Mouse (Mus musculus) MEL-GATA-1-ER (cell line): ENCODE data around the gene Cd46.

ENCODE experiments used
- DNase-seq: peaks from one replicate; pipeline ENCODE4 v3.0.0-alpha.2; 2012; ENCODE audit warnings: low read depth; ENCODE audit errors: extremely low read depth

Gene Cd46

DNA sequence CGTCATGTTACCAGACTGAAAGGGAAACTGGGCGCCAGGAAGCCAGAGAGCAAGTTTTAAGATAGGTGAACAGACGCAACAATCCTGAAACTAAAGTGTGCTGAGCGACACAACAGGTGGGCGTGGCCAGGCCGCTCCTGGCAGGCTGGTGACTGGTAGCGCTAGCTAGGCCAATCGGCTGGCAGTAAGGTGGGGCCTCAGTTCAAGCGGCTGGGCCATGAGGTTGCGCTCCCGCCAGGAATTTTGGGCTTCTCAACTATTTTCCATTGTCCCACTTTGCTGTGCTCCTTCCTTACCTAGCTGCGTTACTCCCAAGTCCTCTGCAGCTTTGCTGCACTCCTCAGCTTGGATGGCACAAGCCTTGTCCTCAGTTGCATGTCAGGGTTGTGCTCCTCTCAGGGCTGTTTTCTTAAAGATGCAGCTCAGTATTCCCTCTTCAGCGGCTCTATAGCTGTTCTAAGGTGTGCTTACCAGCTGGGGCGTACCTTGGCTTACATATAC, at the start of gene Cd46:
TSS of gene Cd46 (minus strand) at position 30 of the 501 bp plus-strand sequence.
- peak; percentile 92 for DNase-seq

GRCm38 (mm10) chr1:195132070-195132469, 40.0 kb upstream of the Cd46 start:
- peak; percentile 24 for DNase-seq

GRCm38 (mm10) chr1:195131675-195132015, 39.6 kb upstream of the Cd46 start:
- no peak for DNase-seq

- DNase-seq = peak; percentile 96
Measured at GRCm38 (mm10) chr1:195130953-195131674, 39.1 kb upstream of the Cd46 start, which contains the start of gene Cr1l. Gene Cr1l, minus strand, starts transcription at chr1:195131586.

DNA sequence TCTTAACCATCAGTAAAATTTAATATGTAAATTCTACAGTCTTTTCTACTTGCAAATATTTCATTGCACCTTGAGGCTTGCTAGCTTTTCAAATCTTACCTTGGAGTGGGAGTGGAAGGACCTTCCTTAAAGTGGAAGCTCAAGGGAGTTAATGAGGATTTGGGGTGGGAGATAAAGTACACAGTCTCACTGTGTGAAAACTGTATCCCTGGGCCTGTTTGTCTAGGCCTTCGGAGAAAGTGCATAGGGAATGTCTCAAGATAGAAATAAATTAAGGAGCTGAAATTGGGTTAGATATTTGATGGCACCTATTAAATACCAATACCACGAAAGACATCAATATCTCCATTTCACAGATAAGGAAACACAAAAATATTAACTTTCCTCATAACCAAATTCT, 38.4 kb upstream of the Cd46 start:
- DNase-seq = peak; percentile 46

GRCm38 (mm10) chr1:195129867-195130266, 37.8 kb upstream of the Cd46 start:
- peak; percentile 26 for DNase-seq

DNA sequence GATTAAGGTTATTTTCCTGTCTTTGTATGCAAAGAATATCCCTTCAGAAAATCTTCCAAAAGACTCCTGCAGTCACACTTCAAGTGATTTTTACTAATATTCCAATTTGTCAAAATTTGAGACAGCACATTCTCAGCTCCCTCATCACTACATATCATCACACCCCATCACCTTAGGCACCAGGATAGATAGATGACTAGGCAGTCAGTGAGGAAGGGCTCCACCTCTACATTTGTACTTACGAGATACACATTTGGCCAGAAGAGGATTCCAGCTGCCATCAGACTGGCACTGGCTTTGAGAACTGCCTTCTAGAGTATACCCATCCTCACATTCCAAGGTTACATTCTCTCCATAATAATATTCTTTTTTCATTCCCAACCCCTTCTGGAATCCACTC, 22.4 kb upstream of the Cd46 start:
- no peak for DNase-seq

- DNase-seq = no peak
Measured at GRCm38 (mm10) chr1:195113621-195114020, 21.6 kb upstream of the Cd46 start.

GRCm38 (mm10) chr1:195100693-195101092, 8.6 kb upstream of the Cd46 start:
- no peak for DNase-seq

GRCm38 (mm10) chr1:195098004-195098403, 6.0 kb upstream of the Cd46 start:
- DNase-seq = no peak

- no peak for DNase-seq
Measured at GRCm38 (mm10) chr1:195091699-195092219, 290 bp downstream of the Cd46 start.

DNA sequence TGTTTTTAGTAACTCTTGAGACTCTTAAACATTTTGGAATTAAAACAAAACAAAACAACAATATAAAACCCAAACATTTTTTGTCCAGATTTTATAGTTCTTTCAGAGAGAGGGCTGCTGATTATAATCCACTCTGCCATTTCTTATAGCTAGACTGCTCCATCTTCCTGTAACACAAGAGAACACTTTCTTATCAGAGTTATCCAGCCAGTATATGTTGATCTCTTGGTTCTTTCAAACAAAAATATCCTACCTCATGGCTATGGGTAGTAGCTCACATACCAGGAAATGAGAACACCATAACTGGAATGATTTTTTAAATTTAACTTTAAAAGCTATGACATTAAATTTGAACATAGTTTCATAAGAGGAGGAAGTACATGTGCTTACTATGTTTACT, 9.9 kb downstream of the Cd46 start:
- no peak for DNase-seq

DNA sequence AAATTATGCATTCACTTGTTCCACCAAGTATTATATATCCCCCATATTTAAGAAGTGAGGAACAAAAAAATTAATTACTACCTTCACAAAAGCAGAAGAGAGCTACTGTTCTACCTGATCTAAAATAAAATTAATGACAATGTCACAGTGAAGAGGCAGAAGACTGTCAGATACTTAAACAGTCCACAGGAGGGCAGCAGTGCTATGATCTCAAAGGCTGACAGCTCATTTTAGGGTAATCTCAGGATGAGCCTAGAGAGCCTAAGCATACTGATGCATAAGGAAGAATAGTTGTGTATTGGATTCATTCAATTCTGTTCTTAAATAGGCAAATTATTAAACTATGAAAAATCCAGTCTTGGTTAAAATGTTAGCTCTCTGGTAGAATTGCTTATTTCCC, 51.6 kb downstream of the Cd46 start:
- peak; percentile 60 for DNase-seq

GRCm38 (mm10) chr1:195038386-195038785, 53.7 kb downstream of the Cd46 start:
- DNase-seq = no peak

DNA sequence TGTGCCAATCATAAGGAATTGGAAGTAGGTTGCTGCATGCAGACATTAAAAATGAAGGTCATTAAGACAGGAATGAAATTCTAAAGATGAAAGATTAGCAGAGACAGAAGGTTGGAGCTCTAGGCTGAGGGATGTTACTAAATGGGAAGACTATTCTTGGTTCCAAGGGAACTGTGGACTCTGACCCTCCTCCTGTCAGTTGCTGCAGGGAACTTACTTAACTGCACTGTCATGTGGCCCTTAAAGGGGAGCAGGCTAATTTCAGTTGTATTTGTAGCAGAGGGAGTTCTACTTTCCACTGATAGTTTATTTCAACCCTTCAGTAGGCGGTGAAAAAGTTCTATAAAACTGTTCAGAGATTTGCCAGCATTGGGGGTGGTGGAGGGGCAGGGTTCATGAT, 54.1 kb downstream of the Cd46 start:
- no peak for DNase-seq

DNA sequence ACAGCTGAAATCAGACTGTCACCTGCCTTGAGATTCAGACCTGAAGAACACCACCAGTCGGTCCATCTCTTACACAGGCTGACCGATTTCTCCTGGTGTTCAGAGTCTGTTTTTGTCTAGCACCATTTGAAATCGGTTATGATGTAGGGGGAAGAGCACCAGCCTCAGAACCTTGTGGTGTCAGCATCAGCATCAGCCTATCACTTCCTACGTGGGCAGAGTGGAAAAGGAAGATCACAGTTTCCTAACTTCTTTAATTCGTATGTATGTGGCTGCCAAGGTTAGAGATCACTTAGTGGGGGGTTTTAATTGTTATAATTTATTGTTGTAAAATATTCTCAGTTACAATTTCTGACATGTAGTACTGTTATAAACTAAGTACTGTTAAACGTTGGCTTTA, 54.6 kb downstream of the Cd46 start:
- no peak for DNase-seq

DNA sequence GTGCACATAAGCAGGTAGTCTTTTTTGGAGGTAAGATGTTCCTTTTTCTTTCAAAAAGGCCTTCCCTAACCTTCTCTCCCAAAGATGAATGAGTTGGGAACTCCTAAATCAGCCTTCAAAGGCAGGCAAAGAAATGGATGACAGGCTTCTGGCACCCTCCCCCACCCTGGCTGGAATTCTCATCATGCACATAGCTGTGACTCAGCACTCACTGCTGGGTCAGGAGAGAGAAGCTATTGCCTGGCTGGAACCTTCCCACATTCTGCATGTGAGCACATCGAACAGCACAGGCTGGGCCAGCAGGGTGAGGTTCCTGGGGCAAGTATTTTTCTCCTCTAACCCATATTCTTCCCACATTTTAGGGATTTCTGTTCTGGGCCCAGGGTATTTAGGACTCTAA, 58.1 kb downstream of the Cd46 start:
- DNase-seq = no peak

GRCm38 (mm10) chr1:195032738-195033137, 59.3 kb downstream of the Cd46 start:
- no peak for DNase-seq

GRCm38 (mm10) chr1:195031786-195032185, 60.3 kb downstream of the Cd46 start:
- DNase-seq = no peak

DNA sequence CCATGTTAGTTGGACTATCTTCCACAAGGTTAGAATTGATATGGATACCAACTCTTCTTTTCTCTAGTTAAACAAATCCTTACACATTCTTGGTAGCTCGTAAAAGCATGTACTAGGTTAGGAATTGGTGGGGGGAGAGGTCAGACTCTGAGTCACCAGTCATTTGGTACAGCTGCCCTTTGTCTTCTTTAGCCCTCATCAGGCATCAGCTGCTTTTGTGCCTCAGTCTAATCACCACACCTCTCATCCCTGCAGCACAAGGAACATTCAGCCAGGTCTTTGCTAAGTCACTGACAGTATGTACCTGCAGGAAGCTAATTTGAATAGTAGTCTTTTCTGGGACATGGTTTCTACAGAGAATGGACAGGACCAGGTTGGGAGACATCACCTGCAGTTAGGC, 64.5 kb downstream of the Cd46 start:
- no peak for DNase-seq

GRCm38 (mm10) chr1:195023848-195024247, 68.2 kb downstream of the Cd46 start:
- no peak for DNase-seq

DNA sequence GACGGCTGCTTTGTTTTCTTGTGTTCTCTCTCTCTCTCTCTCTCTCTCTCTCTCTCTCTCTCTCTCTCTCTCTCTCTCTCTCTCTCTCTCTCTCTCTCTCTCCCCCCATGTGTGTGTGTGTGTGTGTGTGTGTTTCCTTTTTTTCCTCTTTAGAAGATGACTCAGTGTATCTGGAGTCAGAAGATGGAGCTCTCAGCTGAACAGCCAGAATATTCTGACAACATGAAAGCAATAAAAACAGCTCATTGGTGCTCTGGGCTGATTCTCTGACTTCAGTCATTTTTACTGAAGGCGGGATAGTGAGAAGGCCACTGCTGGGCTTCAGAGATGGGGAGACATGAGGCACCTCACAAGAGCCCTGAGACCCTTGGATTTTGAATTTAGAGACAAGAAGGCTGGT, 70.2 kb downstream of the Cd46 start:
- DNase-seq = no peak

DNA sequence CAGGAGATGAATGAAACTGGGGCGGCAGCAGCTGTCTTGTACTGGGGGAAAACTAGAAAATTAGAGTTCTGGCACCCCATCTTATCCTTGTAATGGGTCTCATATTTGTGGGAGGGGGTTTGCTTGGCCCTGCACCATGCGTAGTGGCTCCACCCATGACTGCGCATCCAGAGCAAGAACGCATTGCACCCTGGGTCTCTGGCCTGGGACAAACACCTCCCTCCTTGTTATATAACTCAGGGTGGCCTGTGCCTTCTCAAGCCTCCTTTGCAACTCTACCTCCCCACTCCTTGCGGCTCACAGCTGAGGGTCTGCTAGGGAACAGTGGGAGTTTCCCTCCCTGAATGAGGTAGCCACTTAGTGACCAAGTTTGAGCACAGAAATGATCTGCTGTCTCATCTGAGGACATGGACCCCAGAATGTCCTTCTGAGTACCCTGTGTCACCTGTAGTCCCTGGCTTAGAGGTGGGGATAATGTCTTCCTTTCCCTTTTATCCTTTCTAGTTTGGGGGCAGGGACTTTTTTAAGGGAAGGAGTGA, 72.9 kb downstream of the Cd46 start:
- no peak for DNase-seq
